Mouse (Mus musculus) cortical plate, adult 2 months (tissue): ENCODE measurements at regions not wholly inside any gene's neighbourhood (a gene's known extent, or its start where the extent isn't known, plus 50 kb on each side); places are given as distances from the start of the nearest gene placed in this dataset.

Experiments used
- CTCF ChIP-seq: fragments of 200-500 bp; IDR thresholded peaks from 2 replicates; pipeline ENCODE4 v1.5.1; 2011; ENCODE audit warnings: mild to moderate bottlenecking, control low read depth, low read length; ENCODE audit not compliant: insufficient read depth; ENCODE audit errors: extremely low read depth
- POLR2A ChIP-seq: fragments of 200-500 bp; IDR thresholded peaks from 2 replicates; pipeline ENCODE4 v1.6.1; 2011; ENCODE audit warnings: mild to moderate bottlenecking, low read length, control low read depth; ENCODE audit not compliant: insufficient read depth; ENCODE audit errors: extremely low read depth

GRCm38 (mm10) chr9:92719251-92719650 is 177.2 kb downstream of the Plod2 start:
- TF ChIP-seq CTCF, result no peak
- TF ChIP-seq POLR2A, result no peak
